In genomic region chr3:89394894-89395256, GRCm38 (mm10) we compare ENCODE assay signal across 8 mouse cellular contexts. TPM values are rescaled to one million over a fixed set of nuclear protein-coding genes. Genes with fewer than 3 reads are reported as not detected.
DNase-seq lines count a peak whose midpoint lies in the region; ATAC-seq lines count a peak whose summit lies in the region.

No protein-coding gene starts in this region.

- H3K4me3 ChIP-seq in forebrain, embryonic 12.5 days (replicated peaks): peak overlapping the region; percentile 50
- peak overlapping the region; percentile 77 for H3K4me3 ChIP-seq in hindbrain, embryonic 10.5 days
- H3K4me3 ChIP-seq in limb, embryonic 12.5 days (replicated peaks): peak overlapping the region; percentile 53
- H3K4me3 ChIP-seq in midbrain, embryonic 13.5 days (replicated peaks): peak overlapping the region; percentile 52
- H3K4me3 ChIP-seq in stomach, embryonic 16.5 days (replicated peaks; ENCODE audit: low read length): peak overlapping the region; percentile 81

- 0 out of 2 replicates have a peak, but pooled peaks have one; percentile 0 for ATAC-seq in forebrain, embryonic 12.5 days (ENCODE audit: low FRiP score)
- peak; percentile 16; the same call in 1 of the 2 replicates for ATAC-seq in limb, embryonic 12.5 days (ENCODE audit: insufficient number of reproducible peaks, insufficient read depth, low FRiP score, low TSS enrichment, low read depth)
- ATAC-seq in midbrain, embryonic 13.5 days: no peak
- peak; percentile 16 for ATAC-seq in stomach, embryonic 16.5 days (ENCODE audit: insufficient read depth, low FRiP score)

- H3K27ac ChIP-seq in forebrain, embryonic 12.5 days: 0 out of 2 replicates have a peak overlapping the region, but pooled peaks have one; percentile 74
- peak overlapping the region; percentile 90 for H3K27ac ChIP-seq in hindbrain, embryonic 10.5 days
- peak overlapping the region; percentile 84 for H3K27ac ChIP-seq in limb, embryonic 12.5 days
- no peak overlapping the region for H3K27ac ChIP-seq in midbrain, embryonic 13.5 days
- peak overlapping the region; percentile 98 for H3K27ac ChIP-seq in stomach, embryonic 16.5 days (ENCODE audit: low read length)

- under 1% methylated on average over 11 of the region's 12 CpGs for whole genome bisulfite sequencing in forebrain, embryonic 12.5 days
- under 1% methylated on average over 12 of the region's 12 CpGs for WGBS in hindbrain, embryonic 10.5 days
- under 1% methylated on average over 10 of the region's 12 CpGs for WGBS in limb, embryonic 12.5 days
- WGBS in midbrain, embryonic 13.5 days: under 1% methylated on average over 12 of the region's 12 CpGs
- WGBS in stomach, embryonic 16.5 days: under 1% methylated on average over 12 of the region's 12 CpGs

- peak; percentile 51 to 91 for DNase-seq in left cerebral cortex, postnatal 10 days (ENCODE audit: extremely low spot score in 1 of 2, low spot score in 2 of 2)
- no peak for DNase-seq in left cerebral cortex, adult 11 months (ENCODE audit: low spot score)
- DNase-seq in c-Kit-positive CD71-positive TER-119-positive erythroid progenitor cells, embryonic 14.5 days (ENCODE audit: low spot score): peak; percentile 69
- peak; percentile 90 for DNase-seq in hindbrain, embryonic 10.5 days (ENCODE audit: low spot score)

- peak overlapping the region; percentile 61 for H3K9ac ChIP-seq in forebrain, embryonic 12.5 days
- peak overlapping the region; percentile 55; the same call in 1 of the 2 replicates for H3K9ac ChIP-seq in limb, embryonic 12.5 days (replicated peaks)
- no peak overlapping the region for H3K9ac ChIP-seq in midbrain, embryonic 13.5 days (replicated peaks)
- H3K9ac ChIP-seq in stomach, embryonic 16.5 days (ENCODE audit: low read length): peak overlapping the region; percentile 86

- intact Hi-C loops in left cerebral cortex, postnatal 10 days (cut with DNase I): loop anchor here (5.0 kb wide), 1 partner anchor 92 kb away; no protein-coding TSS in a partner anchor

- H3K36me3 ChIP-seq in forebrain, embryonic 12.5 days (replicated peaks): 0 out of 2 replicates have a peak, but pooled peaks cover 4% of the 10 kb centered on the region
- H3K36me3 ChIP-seq in hindbrain, embryonic 10.5 days: 0 out of 2 replicates have a peak, but pooled peaks cover 3% of the 10 kb centered on the region
- H3K36me3 ChIP-seq in limb, embryonic 12.5 days: no peaks in the 10 kb centered on the region
- H3K36me3 ChIP-seq in midbrain, embryonic 13.5 days: peaks cover 2% of the 10 kb centered on the region; the same call in 1 of the 2 replicates
- no peaks in the 10 kb centered on the region for H3K36me3 ChIP-seq in stomach, embryonic 16.5 days (ENCODE audit: control insufficient read depth, insufficient read depth, low read length)

- peaks cover 44% of the 10 kb centered on the region for H3K27me3 ChIP-seq in forebrain, embryonic 12.5 days
- peaks cover 41% of the 10 kb centered on the region for H3K27me3 ChIP-seq in hindbrain, embryonic 10.5 days (ENCODE audit: insufficient read depth, poor library complexity, severe bottlenecking)
- peaks cover 26% of the 10 kb centered on the region for H3K27me3 ChIP-seq in limb, embryonic 12.5 days
- peaks cover 30% of the 10 kb centered on the region for H3K27me3 ChIP-seq in midbrain, embryonic 13.5 days
- H3K27me3 ChIP-seq in stomach, embryonic 16.5 days (ENCODE audit: control insufficient read depth, insufficient read depth, low read length): no peaks in the 10 kb centered on the region

- peak overlapping the region; percentile 97 for H3K4me2 ChIP-seq in forebrain, embryonic 12.5 days
- H3K4me2 ChIP-seq in limb, embryonic 12.5 days: peak overlapping the region; percentile 100
- peak overlapping the region; percentile 97 for H3K4me2 ChIP-seq in midbrain, embryonic 13.5 days (replicated peaks)
- peak overlapping the region; percentile 100 for H3K4me2 ChIP-seq in stomach, embryonic 16.5 days (ENCODE audit: low read depth, low read length)

- peaks cover 63% of the 10 kb centered on the region for H3K4me1 ChIP-seq in forebrain, embryonic 12.5 days
- H3K4me1 ChIP-seq in hindbrain, embryonic 10.5 days (replicated peaks): peaks cover 71% of the 10 kb centered on the region
- H3K4me1 ChIP-seq in limb, embryonic 12.5 days (replicated peaks): peaks cover 62% of the 10 kb centered on the region
- H3K4me1 ChIP-seq in midbrain, embryonic 13.5 days (replicated peaks): peaks cover 56% of the 10 kb centered on the region
- peaks cover 25% of the 10 kb centered on the region for H3K4me1 ChIP-seq in stomach, embryonic 16.5 days (ENCODE audit: control insufficient read depth, insufficient read depth, low read length)

- no peaks in the 10 kb centered on the region for H3K9me3 ChIP-seq in forebrain, embryonic 12.5 days
- H3K9me3 ChIP-seq in hindbrain, embryonic 10.5 days: no peaks in the 10 kb centered on the region
- no peaks in the 10 kb centered on the region for H3K9me3 ChIP-seq in limb, embryonic 12.5 days
- no peaks in the 10 kb centered on the region for H3K9me3 ChIP-seq in midbrain, embryonic 13.5 days
- H3K9me3 ChIP-seq in stomach, embryonic 16.5 days (replicated peaks; ENCODE audit: control insufficient read depth, low read length): no peaks in the 10 kb centered on the region

RNA-seq across cellular contexts. Expression of gene Zbtb7b, which starts 0.3 kb away (rescaled TPM):
- 1 to 10 TPM; 6.9 TPM for total RNA-seq in left cerebral cortex, postnatal 10 days (2021)
- polyA plus RNA-seq in forebrain, embryonic 12.5 days (2016; fragmentation: Nextera tagmentation; extraction: Ambion mirVana): 0.45 and 0.62 TPM in 2 replicates
- 0.47 and 0.73 TPM in 2 replicates for polyA plus RNA-seq in hindbrain, embryonic 10.5 days (2016; fragmentation: Nextera tagmentation; extraction: Ambion mirVana)
- polyA plus RNA-seq in limb, embryonic 12.5 days (2016; fragmentation: Nextera tagmentation; extraction: Ambion mirVana): 0.79 and 1.2 TPM in 2 replicates
- 0.45 and 0.54 TPM in 2 replicates for polyA plus RNA-seq in midbrain, embryonic 13.5 days (2015; fragmentation: Nextera tagmentation; extraction: Ambion mirVana)
- 8.0 and 9.2 TPM in 2 replicates for polyA plus RNA-seq in stomach, embryonic 16.5 days (2015; fragmentation: Nextera tagmentation; extraction: Ambion mirVana)

RNA-seq across cellular contexts. Expression of gene Lenep, which starts 7.7 kb away (rescaled TPM):
- not detected for total RNA-seq in left cerebral cortex, postnatal 10 days (2021)
- polyA plus RNA-seq in forebrain, embryonic 12.5 days (2016; fragmentation: Nextera tagmentation; extraction: Ambion mirVana): 0.24 and 2.0 TPM in 2 replicates
- polyA plus RNA-seq in hindbrain, embryonic 10.5 days (2016; fragmentation: Nextera tagmentation; extraction: Ambion mirVana): 1.7 TPM in 1 of 2 replicates, not detected in the other
- polyA plus RNA-seq in limb, embryonic 12.5 days (2016; fragmentation: Nextera tagmentation; extraction: Ambion mirVana): 1.0 TPM in 1 of 2 replicates, not detected in the other
- 1.5 TPM in 1 of 2 replicates, not detected in the other for polyA plus RNA-seq in midbrain, embryonic 13.5 days (2015; fragmentation: Nextera tagmentation; extraction: Ambion mirVana)
- polyA plus RNA-seq in stomach, embryonic 16.5 days (2015; fragmentation: Nextera tagmentation; extraction: Ambion mirVana): not detected in 2 replicates

RNA-seq across cellular contexts. Expression of gene Flad1, which starts 16.8 kb away (rescaled TPM):
- 10 to 100 TPM; 31.9 to 32.7 TPM for total RNA-seq in left cerebral cortex, postnatal 10 days (2021)
- polyA plus RNA-seq in forebrain, embryonic 12.5 days (2016; fragmentation: Nextera tagmentation; extraction: Ambion mirVana): 32.2 and 33.1 TPM in 2 replicates
- polyA plus RNA-seq in hindbrain, embryonic 10.5 days (2016; fragmentation: Nextera tagmentation; extraction: Ambion mirVana): 28.3 and 31.9 TPM in 2 replicates
- polyA plus RNA-seq in limb, embryonic 12.5 days (2016; fragmentation: Nextera tagmentation; extraction: Ambion mirVana): 25.0 and 26.4 TPM in 2 replicates
- 37.2 and 37.8 TPM in 2 replicates for polyA plus RNA-seq in midbrain, embryonic 13.5 days (2015; fragmentation: Nextera tagmentation; extraction: Ambion mirVana)
- 27.5 and 28.6 TPM in 2 replicates for polyA plus RNA-seq in stomach, embryonic 16.5 days (2015; fragmentation: Nextera tagmentation; extraction: Ambion mirVana)

RNA-seq across cellular contexts. Expression of gene Cks1b, which starts 23.3 kb away (rescaled TPM):
- total RNA-seq in left cerebral cortex, postnatal 10 days (2021): 1 to 10 TPM; 7.4 to 8.0 TPM
- polyA plus RNA-seq in forebrain, embryonic 12.5 days (2016; fragmentation: Nextera tagmentation; extraction: Ambion mirVana): 363 and 395 TPM in 2 replicates
- polyA plus RNA-seq in hindbrain, embryonic 10.5 days (2016; fragmentation: Nextera tagmentation; extraction: Ambion mirVana): 535 and 648 TPM in 2 replicates
- polyA plus RNA-seq in limb, embryonic 12.5 days (2016; fragmentation: Nextera tagmentation; extraction: Ambion mirVana): 585 and 619 TPM in 2 replicates
- 176 and 177 TPM in 2 replicates for polyA plus RNA-seq in midbrain, embryonic 13.5 days (2015; fragmentation: Nextera tagmentation; extraction: Ambion mirVana)
- polyA plus RNA-seq in stomach, embryonic 16.5 days (2015; fragmentation: Nextera tagmentation; extraction: Ambion mirVana): 322 and 323 TPM in 2 replicates

RNA-seq across cellular contexts. Expression of gene Shc1, which starts 23.4 kb away (rescaled TPM):
- 10 to 100 TPM; 12.2 to 13.8 TPM for total RNA-seq in left cerebral cortex, postnatal 10 days (2021)
- 28.4 and 30.9 TPM in 2 replicates for polyA plus RNA-seq in forebrain, embryonic 12.5 days (2016; fragmentation: Nextera tagmentation; extraction: Ambion mirVana)
- polyA plus RNA-seq in hindbrain, embryonic 10.5 days (2016; fragmentation: Nextera tagmentation; extraction: Ambion mirVana): 58.3 and 68.1 TPM in 2 replicates
- 84.4 and 90.9 TPM in 2 replicates for polyA plus RNA-seq in limb, embryonic 12.5 days (2016; fragmentation: Nextera tagmentation; extraction: Ambion mirVana)
- 17.3 and 17.8 TPM in 2 replicates for polyA plus RNA-seq in midbrain, embryonic 13.5 days (2015; fragmentation: Nextera tagmentation; extraction: Ambion mirVana)
- polyA plus RNA-seq in stomach, embryonic 16.5 days (2015; fragmentation: Nextera tagmentation; extraction: Ambion mirVana): 96.5 and 103 TPM in 2 replicates
